Mouse (Mus musculus) brown adipose tissue, adult 24 weeks (tissue): ENCODE data around the gene Nr0b2. TPM values are rescaled to one million over a fixed set of nuclear protein-coding genes. Genes with fewer than 3 reads are reported as not detected.

ENCODE experiments used
- H3K27ac ChIP-seq: fragments of 200-500 bp; replicated peaks from 2 replicates; pipeline ENCODE4 v1.5.1; 2012; ENCODE audit warnings: low read depth, mild to moderate bottlenecking, low read length
- H3K4me1 ChIP-seq: fragments of 200-500 bp; 2 replicates; pipeline ENCODE4 v1.6.1; 2012; ENCODE audit warnings: low read length, mixed read lengths; ENCODE audit not compliant: control insufficient read depth, insufficient read depth, insufficient read length
- H3K4me3 ChIP-seq: fragments of 200-500 bp; 2 replicates; pipeline ENCODE4 v1.5.1; 2012; ENCODE audit warnings: low read depth, mild to moderate bottlenecking, low read length, moderate library complexity; ENCODE audit not compliant: insufficient read depth
- polyA plus RNA-seq: library from polyadenylated mRNA; stranded (reverse); fragments of >200 nt; gene quantifications from 2 replicates; pipeline ENCODE4 v1.2.4, GENCODE M21; 2012; ENCODE audit not compliant: missing spikeins, insufficient read depth, insufficient read length

Nr0b2 gene
- polyA plus RNA-seq, 1 experiment = not detected

- Histone ChIP-seq H3K27ac (peak overlapping the region; percentile 71), H3K4me3 (peak overlapping the region; percentile 68), H3K4me1 (peaks cover 4% of the 10 kb centered on the region; the same call in 1 of the 2 replicates)
Observed at GRCm38 (mm10) chr4:133583690-133584058, 30.5 kb downstream of the Nr0b2 start.

- Histone ChIP-seq H3K4me3 (peak within 1 kb of the TSS; percentile 68), H3K4me1 (peaks cover 4% of the 10 kb centered on the region; the same call in 1 of the 2 replicates), H3K27ac (peak within 1 kb of the TSS; percentile 71)
Observed at GRCm38 (mm10) chr4:133584059-133584951, 31.1 kb downstream of the Nr0b2 start, which contains the start of gene Gpn2. TSS of gene Gpn2 (plus strand) at chr4:133584362.

- Histone ChIP-seq H3K4me1 (no peaks in the 10 kb centered on the region), H3K4me3 (no peak overlapping the region), H3K27ac (no peak overlapping the region)
Observed at GRCm38 (mm10) chr4:133592570-133592969, 39.4 kb downstream of the Nr0b2 start.

GRCm38 (mm10) chr4:133595538-133595937, 42.4 kb downstream of the Nr0b2 start:
- H3K4me1 ChIP-seq = peaks cover 5% of the 10 kb centered on the region
- H3K4me3 ChIP-seq = no peak overlapping the region
- no peak overlapping the region for H3K27ac ChIP-seq

GRCm38 (mm10) chr4:133596084-133596483, 42.9 kb downstream of the Nr0b2 start:
- Histone ChIP-seq H3K27ac (no peak overlapping the region), H3K4me3 (no peak overlapping the region), H3K4me1 (peaks cover 5% of the 10 kb centered on the region)

- Histone ChIP-seq H3K4me3 (no peak overlapping the region), H3K27ac (no peak overlapping the region), H3K4me1 (peaks cover 5% of the 10 kb centered on the region)
Observed at GRCm38 (mm10) chr4:133598616-133599015, 45.4 kb downstream of the Nr0b2 start.

- peak overlapping the region; percentile 77 for H3K4me3 ChIP-seq
- no peak overlapping the region for H3K27ac ChIP-seq
- H3K4me1 ChIP-seq = peaks cover 5% of the 10 kb centered on the region
Observed at GRCm38 (mm10) chr4:133599116-133599515, 45.9 kb downstream of the Nr0b2 start.

- Histone ChIP-seq H3K4me3 (peak overlapping the region; percentile 77), H3K4me1 (peaks cover 5% of the 10 kb centered on the region), H3K27ac (0 out of 2 replicates have a peak overlapping the region, but pooled peaks have one; percentile 6)
Observed at GRCm38 (mm10) chr4:133599571-133600073, 46.4 kb downstream of the Nr0b2 start.

- Histone ChIP-seq H3K27ac (no peak overlapping the region), H3K4me1 (peaks cover 5% of the 10 kb centered on the region), H3K4me3 (peak overlapping the region; percentile 77)
Observed at GRCm38 (mm10) chr4:133600306-133600705, 47.1 kb downstream of the Nr0b2 start.

GRCm38 (mm10) chr4:133601721-133602218, 48.6 kb downstream of the Nr0b2 start, which contains the start of gene Sfn:
TSS of gene Sfn (minus strand) at chr4:133602168.
- no peak within 1 kb of the TSS for H3K27ac ChIP-seq
- H3K4me3 ChIP-seq = peak within 1 kb of the TSS; percentile 21; the same call in 1 of the 2 replicates

GRCm38 (mm10) chr4:133603056-133603455, 49.9 kb downstream of the Nr0b2 start:
- Histone ChIP-seq H3K27ac (no peak overlapping the region), H3K4me3 (no peak overlapping the region), H3K4me1 (peaks cover 5% of the 10 kb centered on the region)

More at GRCm38 (mm10) chr4:133601721-133602218, 48.6 kb downstream of the Nr0b2 start, which contains the start of gene Sfn:
- peaks cover 5% of the 10 kb centered on the region for H3K4me1 ChIP-seq

GRCm38 (mm10) chr4:133604175-133604574, 51.0 kb downstream of the Nr0b2 start:
- Histone ChIP-seq H3K27ac (no peak overlapping the region), H3K4me1 (peaks cover 3% of the 10 kb centered on the region), H3K4me3 (no peak overlapping the region)

- no peak overlapping the region for H3K4me3 ChIP-seq
- H3K27ac ChIP-seq = no peak overlapping the region
- peaks cover 2% of the 10 kb centered on the region; the same call in 1 of the 2 replicates for H3K4me1 ChIP-seq
Observed at GRCm38 (mm10) chr4:133604856-133605255, 51.7 kb downstream of the Nr0b2 start.

- H3K4me3 ChIP-seq = no peak overlapping the region
- H3K27ac ChIP-seq = no peak overlapping the region
- no peaks in the 10 kb centered on the region for H3K4me1 ChIP-seq
Observed at GRCm38 (mm10) chr4:133605330-133605729, 52.2 kb downstream of the Nr0b2 start.
